Mouse (Mus musculus) heart, embryonic 15.5 days (tissue): ENCODE data around the gene Ube2o. TPM values are rescaled to one million over a fixed set of nuclear protein-coding genes. Genes with fewer than 3 reads are reported as not detected.

ENCODE experiments used
- ATAC-seq: fragments of 200-750 bp; cut with Nextera tagmentation; replicated peaks from 2 replicates; pipeline ENCODE4 v1.8.0; 2017; ENCODE audit warnings: low read depth, moderate TSS enrichment; ENCODE audit not compliant: insufficient number of reproducible peaks, insufficient read depth, low FRiP score
- H3K27ac ChIP-seq: fragments of 300-500 bp; sonication (generic); 2 replicates; pipeline ENCODE4 v1.5.1; 2015; ENCODE audit warnings: mild to moderate bottlenecking, inconsistent platforms
- H3K27me3 ChIP-seq: fragments of 300-500 bp; sonication (generic); 2 replicates; pipeline ENCODE4 v1.6.1; 2015; ENCODE audit warnings: inconsistent platforms
- H3K36me3 ChIP-seq: fragments of 300-500 bp; sonication (generic); 2 replicates; pipeline ENCODE4 v1.6.1; 2015; ENCODE audit warnings: mild to moderate bottlenecking, inconsistent platforms
- H3K4me1 ChIP-seq: fragments of 300-500 bp; sonication (generic); replicated peaks from 2 replicates; pipeline ENCODE4 v1.6.1; 2015; ENCODE audit warnings: inconsistent platforms
- H3K4me2 ChIP-seq: fragments of 300-500 bp; sonication (generic); 2 replicates; pipeline ENCODE4 v1.6.1; 2015; ENCODE audit warnings: inconsistent platforms, mild to moderate bottlenecking, moderate library complexity
- H3K4me3 ChIP-seq: fragments of 300-500 bp; sonication (generic); 2 replicates; pipeline ENCODE4 v1.5.1; 2015; ENCODE audit warnings: mild to moderate bottlenecking, inconsistent platforms
- H3K9ac ChIP-seq: fragments of 300-500 bp; sonication (generic); 2 replicates; pipeline ENCODE4 v1.6.1; 2015; ENCODE audit warnings: mild to moderate bottlenecking, inconsistent platforms
- H3K9me3 ChIP-seq: fragments of 300-500 bp; sonication (generic); replicated peaks from 2 replicates; pipeline ENCODE4 v1.6.1; 2016; ENCODE audit warnings: inconsistent platforms
- WGBS: fragments of 180-500 bp; shearing (Covaris S2); methylation state at CpG from one replicate; pipeline ENCODE4 v1.1.7; 2015; ENCODE audit warnings: mixed read lengths; 5-methylcytosine and 5-hydroxymethylcytosine counted together
- polyA plus RNA-seq: library from polyadenylated mRNA; unstranded; fragments of >200 nt; fragmentation: Nextera tagmentation; extraction: Ambion mirVana; gene quantifications from 2 replicates; pipeline ENCODE4 v1.2.1, GENCODE M21; 2015

The Ube2o gene
- polyA plus RNA-seq, 1 experiment from 2014 or later: 14.4 TPM

DNA sequence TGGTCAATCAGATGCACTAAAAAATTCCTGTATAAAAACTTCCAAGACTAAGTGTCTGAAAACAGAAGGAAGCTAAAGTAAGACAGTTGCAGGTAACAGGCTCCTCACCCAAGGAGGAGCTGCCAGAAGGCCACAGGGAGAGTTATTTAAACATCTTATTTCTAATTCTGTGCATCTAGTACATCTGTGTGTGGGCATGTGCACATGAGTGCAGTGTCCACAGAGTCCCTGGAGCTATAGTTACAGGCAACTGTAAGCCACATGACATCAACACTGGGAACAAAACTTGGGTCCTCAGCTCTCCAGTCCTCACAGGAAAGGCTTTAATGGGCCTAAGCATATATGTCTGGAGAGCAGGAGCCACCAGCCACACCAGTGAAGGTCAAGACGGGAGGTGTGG is 29.1 kb downstream of the Ube2o start:
- WGBS: 79% methylated on average over 1 of the region's 1 CpGs
- no peaks in the 10 kb centered on the region for H3K9me3 ChIP-seq
- H3K36me3 ChIP-seq: no peaks in the 10 kb centered on the region
- H3K27me3 ChIP-seq: no peaks in the 10 kb centered on the region
- no peak overlapping the region for H3K4me3 ChIP-seq
- H3K27ac ChIP-seq: no peak overlapping the region
- no peak overlapping the region for H3K4me2 ChIP-seq
- no peak for ATAC-seq
- no peak overlapping the region for H3K9ac ChIP-seq
- peaks cover 71% of the 10 kb centered on the region for H3K4me1 ChIP-seq

DNA sequence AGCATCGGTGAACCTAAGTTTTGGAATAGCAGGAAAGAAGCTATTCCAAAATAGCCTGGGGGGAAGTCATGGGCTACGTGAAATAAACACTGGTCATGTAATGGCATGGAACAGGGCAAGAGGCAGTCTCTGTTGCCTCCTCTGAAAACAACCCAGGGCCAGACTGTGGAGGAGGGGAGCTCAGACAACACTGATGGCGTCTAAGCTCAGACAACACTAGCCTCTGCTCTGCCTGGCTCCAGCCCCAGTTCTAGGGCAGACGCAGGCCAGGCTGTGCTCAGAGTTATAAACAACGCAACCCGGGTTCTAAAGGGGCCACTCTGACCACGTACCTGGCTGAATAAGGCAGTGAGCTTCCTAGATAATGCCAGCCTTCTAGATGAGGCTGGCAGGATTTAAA is 30.5 kb downstream of the Ube2o start:
- Histone ChIP-seq H3K4me1 (peaks cover 62% of the 10 kb centered on the region), H3K9me3 (no peaks in the 10 kb centered on the region), H3K27ac (peak overlapping the region; percentile 60), H3K4me3 (no peak overlapping the region), H3K4me2 (no peak overlapping the region), H3K27me3 (no peaks in the 10 kb centered on the region), H3K9ac (no peak overlapping the region), H3K36me3 (peaks cover 8% of the 10 kb centered on the region; the same call in 1 of the 2 replicates)
- ATAC-seq: peak; percentile 30; the same call in 1 of the 2 replicates
- WGBS: 29% methylated on average over 7 of the region's 7 CpGs

- ATAC-seq: no peak
Observed at GRCm38 (mm10) chr11:116549273-116550038, 31.8 kb downstream of the Ube2o start.

GRCm38 (mm10) chr11:116548780-116549179 is 32.5 kb downstream of the Ube2o start:
- Histone ChIP-seq H3K27me3 (no peaks in the 10 kb centered on the region), H3K36me3 (peaks cover 27% of the 10 kb centered on the region), H3K27ac (no peak overlapping the region), H3K9me3 (no peaks in the 10 kb centered on the region), H3K4me1 (peaks cover 42% of the 10 kb centered on the region), H3K4me3 (no peak overlapping the region), H3K4me2 (no peak overlapping the region), H3K9ac (no peak overlapping the region)
- 85% methylated on average over 9 of the region's 9 CpGs for WGBS
- ATAC-seq: no peak

More at GRCm38 (mm10) chr11:116549273-116550038, 31.8 kb downstream of the Ube2o start:
- Histone ChIP-seq H3K4me1 (peaks cover 49% of the 10 kb centered on the region), H3K4me2 (no peak overlapping the region), H3K9ac (no peak overlapping the region), H3K4me3 (no peak overlapping the region), H3K9me3 (no peaks in the 10 kb centered on the region), H3K36me3 (peaks cover 21% of the 10 kb centered on the region), H3K27ac (peak overlapping the region; percentile 60), H3K27me3 (no peaks in the 10 kb centered on the region)
- 55% methylated on average over 11 of the region's 11 CpGs for WGBS

DNA sequence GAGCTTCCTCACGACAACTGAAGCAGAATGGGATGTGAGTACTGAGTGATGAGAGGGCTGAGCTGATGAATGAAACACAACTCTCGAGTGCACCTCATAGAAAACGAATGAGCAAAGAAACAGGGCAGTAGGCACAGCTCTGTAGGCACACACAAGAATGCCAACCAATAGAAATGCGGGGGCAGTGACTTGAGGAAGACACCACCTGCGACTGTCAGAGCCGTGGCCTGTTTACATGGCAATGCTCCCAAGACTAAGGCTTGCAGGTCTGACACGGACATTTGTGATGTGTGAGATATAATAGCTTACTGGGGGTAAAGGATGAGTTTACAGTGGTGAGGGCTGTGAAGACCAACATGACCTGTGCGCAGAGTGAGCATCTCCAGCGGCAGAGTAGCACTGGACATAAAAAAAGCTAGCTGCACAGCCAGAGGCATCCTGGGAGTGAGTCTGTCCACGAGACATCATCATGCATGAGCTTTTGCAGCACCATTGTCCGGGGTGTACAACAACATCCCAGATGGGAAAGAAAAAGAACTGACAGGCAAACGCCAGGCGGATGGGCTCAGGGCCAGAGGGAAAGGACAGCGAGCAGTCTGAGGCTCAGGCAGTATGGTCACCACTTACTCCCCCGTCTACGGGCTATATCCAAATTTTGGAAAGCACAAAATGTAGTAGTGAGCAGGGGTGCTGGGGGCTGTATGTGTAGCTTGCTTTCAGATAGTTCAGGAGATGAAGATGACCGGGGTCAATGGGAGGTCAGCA is 33.8 kb downstream of the Ube2o start:
- Histone ChIP-seq H3K36me3 (peaks cover 39% of the 10 kb centered on the region), H3K9ac (no peak overlapping the region), H3K4me2 (no peak overlapping the region), H3K27me3 (no peaks in the 10 kb centered on the region), H3K27ac (no peak overlapping the region), H3K4me1 (peaks cover 33% of the 10 kb centered on the region), H3K4me3 (no peak overlapping the region), H3K9me3 (no peaks in the 10 kb centered on the region)
- 74% methylated on average over 17 of the region's 17 CpGs for WGBS
- no peak for ATAC-seq

GRCm38 (mm10) chr11:116543110-116543509 is 38.1 kb downstream of the Ube2o start:
- WGBS: 76% methylated on average over 4 of the region's 4 CpGs
- no peak for ATAC-seq
- Histone ChIP-seq H3K4me3 (no peak overlapping the region), H3K27me3 (no peaks in the 10 kb centered on the region), H3K4me2 (no peak overlapping the region), H3K4me1 (no peaks in the 10 kb centered on the region), H3K36me3 (peaks cover 82% of the 10 kb centered on the region), H3K9ac (no peak overlapping the region), H3K27ac (no peak overlapping the region), H3K9me3 (no peaks in the 10 kb centered on the region)

- no peak overlapping the region for H3K27ac ChIP-seq
- no peak for ATAC-seq
- H3K4me1 ChIP-seq: peaks cover 3% of the 10 kb centered on the region; the same call in 1 of the 2 replicates
- WGBS: 90% methylated on average over 11 of the region's 11 CpGs
- no peaks in the 10 kb centered on the region for H3K27me3 ChIP-seq
- H3K4me3 ChIP-seq: no peak overlapping the region
- peaks cover 79% of the 10 kb centered on the region for H3K36me3 ChIP-seq
- no peaks in the 10 kb centered on the region for H3K9me3 ChIP-seq
- H3K9ac ChIP-seq: no peak overlapping the region
- no peak overlapping the region for H3K4me2 ChIP-seq
Observed at GRCm38 (mm10) chr11:116541183-116541582, 40.1 kb downstream of the Ube2o start.

DNA sequence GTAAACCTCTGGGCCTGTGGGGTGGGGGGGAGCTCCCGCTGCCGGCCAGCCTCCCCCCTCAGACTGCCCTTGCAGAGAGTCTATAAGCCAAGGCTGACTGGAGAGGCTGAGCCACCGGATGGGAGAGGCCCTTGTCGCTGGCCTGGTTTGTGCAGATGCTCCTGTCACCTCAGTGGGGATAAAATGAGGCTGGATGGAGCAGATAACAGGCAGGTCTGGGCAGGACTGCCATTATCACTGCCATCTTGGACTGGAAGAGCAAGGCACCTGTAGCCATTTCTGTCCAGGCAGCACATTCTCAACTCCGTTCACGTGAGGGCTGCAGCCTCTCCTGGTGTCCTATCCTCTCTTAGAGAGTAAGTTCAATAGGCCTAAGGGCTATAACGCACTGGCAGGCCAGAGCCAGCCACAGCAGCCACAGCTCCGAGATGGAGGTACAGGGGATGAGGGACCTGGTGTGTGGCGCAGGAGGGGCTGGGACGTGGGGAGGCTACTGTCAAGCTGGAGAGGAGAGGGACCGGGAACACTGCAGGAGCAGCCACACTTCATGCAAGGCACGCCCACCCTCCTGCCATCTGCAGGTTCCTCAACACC is 43.0 kb downstream of the Ube2o start:
- Histone ChIP-seq H3K4me1 (peaks cover 12% of the 10 kb centered on the region), H3K9ac (no peak overlapping the region), H3K9me3 (no peaks in the 10 kb centered on the region), H3K27me3 (peaks cover 19% of the 10 kb centered on the region), H3K27ac (no peak overlapping the region), H3K36me3 (peaks cover 50% of the 10 kb centered on the region), H3K4me2 (no peak overlapping the region), H3K4me3 (no peak overlapping the region)
- 82% methylated on average over 12 of the region's 12 CpGs for WGBS
- no peak for ATAC-seq

DNA sequence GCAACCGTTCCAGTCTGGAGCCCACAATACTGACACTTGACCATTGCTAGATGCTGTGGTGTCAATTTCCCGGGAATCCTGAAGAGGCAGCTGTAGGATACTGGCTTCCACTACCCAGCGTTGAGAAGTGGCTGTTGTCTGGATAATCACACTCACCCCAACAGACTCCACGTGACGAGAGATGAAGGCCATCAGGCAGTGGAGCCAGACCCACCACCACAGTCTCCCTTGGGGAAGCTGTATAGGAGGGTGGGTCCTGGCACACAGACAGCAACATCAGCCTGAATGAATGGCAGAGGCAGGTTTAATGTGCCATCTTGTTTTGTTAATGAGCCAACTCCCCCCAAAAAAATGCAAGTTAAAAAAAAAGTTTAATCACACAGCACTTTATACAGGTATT is 43.9 kb downstream of the Ube2o start:
- Histone ChIP-seq H3K27me3 (peaks cover 28% of the 10 kb centered on the region), H3K27ac (no peak overlapping the region), H3K36me3 (peaks cover 43% of the 10 kb centered on the region), H3K4me2 (no peak overlapping the region), H3K4me3 (no peak overlapping the region), H3K9ac (no peak overlapping the region), H3K9me3 (no peaks in the 10 kb centered on the region), H3K4me1 (peaks cover 21% of the 10 kb centered on the region)
- ATAC-seq: no peak
- 46% methylated on average over 5 of the region's 5 CpGs for WGBS

DNA sequence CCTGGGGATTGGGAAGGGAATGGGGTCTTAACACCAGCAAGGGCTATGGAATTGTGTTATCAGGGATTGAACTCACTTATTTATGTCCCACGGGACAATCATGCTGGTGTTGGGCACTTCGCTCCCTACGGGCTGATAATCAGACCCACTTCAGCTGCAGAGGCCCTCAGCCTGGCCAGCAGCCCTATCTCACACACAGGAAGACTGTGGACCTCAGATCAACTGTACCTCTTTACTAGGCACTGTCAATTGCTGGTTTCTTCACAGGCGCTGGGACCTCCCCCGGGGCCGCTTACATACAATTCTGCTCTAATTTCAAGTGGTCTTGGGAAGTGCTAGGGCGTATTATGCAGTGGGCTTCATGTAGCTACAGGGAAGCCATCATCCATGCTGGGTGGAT is 44.6 kb downstream of the Ube2o start:
- Histone ChIP-seq H3K4me3 (no peak overlapping the region), H3K36me3 (peaks cover 37% of the 10 kb centered on the region), H3K4me1 (peaks cover 28% of the 10 kb centered on the region), H3K27ac (no peak overlapping the region), H3K4me2 (no peak overlapping the region), H3K9me3 (no peaks in the 10 kb centered on the region), H3K27me3 (peaks cover 35% of the 10 kb centered on the region), H3K9ac (no peak overlapping the region)
- WGBS: 46% methylated on average over 7 of the region's 7 CpGs
- ATAC-seq: no peak

DNA sequence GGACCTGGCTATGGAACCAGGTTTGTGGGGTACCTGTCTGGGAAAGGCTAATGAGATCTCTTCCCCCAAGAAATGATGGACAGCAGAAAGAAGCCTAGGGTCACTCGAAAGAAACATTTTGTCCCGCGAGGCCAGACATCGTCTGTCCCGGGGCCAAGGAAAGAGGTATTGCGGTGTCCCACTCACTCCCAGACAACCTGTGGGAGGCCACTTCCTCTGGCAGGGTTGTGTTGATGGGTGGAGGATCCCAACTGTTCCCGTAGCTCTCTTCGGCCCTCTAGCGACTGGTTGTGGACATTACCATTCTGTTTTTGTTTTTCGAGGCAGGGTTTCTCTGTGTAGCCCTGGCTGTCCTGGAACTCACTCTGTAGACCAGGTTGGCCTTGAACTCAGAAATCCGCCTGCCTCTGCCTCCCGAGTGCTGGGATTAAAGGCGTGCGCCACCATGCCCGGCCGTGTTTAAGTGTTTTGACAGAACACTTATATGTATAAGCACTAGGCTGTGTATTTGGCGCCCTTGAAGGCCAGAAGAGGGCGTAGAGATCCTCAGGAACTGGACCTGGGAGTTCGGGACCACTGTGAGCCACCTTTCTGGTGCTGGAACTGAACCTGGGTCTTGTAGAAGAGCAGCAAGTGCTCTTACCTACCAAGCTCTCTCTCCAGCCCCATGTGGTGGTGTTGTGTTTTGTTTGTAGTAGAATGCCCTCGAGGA is 46.9 kb downstream of the Ube2o start:
- Histone ChIP-seq H3K4me2 (peak overlapping the region; percentile 98), H3K27me3 (peaks cover 55% of the 10 kb centered on the region), H3K4me3 (peak overlapping the region; percentile 64), H3K36me3 (peaks cover 13% of the 10 kb centered on the region; the same call in 1 of the 2 replicates), H3K4me1 (peaks cover 41% of the 10 kb centered on the region), H3K9me3 (no peaks in the 10 kb centered on the region), H3K9ac (no peak overlapping the region), H3K27ac (no peak overlapping the region)
- peak; percentile 61 for ATAC-seq
- 17% methylated on average over 20 of the region's 20 CpGs for WGBS
